Mouse (Mus musculus) large intestine, adult 2 months (tissue): ENCODE measurements around the gene Krt20. TPM values are rescaled to one million over a fixed set of nuclear protein-coding genes. Genes with fewer than 3 reads are reported as not detected.

Experiments used
- DNase-seq: peaks from one replicate; pipeline ENCODE4 v3.0.0-alpha.2; 2012; ENCODE audit warnings: low read depth, low spot score
- WGBS: fragments of 180-500 bp; shearing (Covaris S2); methylation state at CpG from one replicate; pipeline ENCODE4 v1.1.7; 2018; 5-methylcytosine and 5-hydroxymethylcytosine counted together
- polyA plus RNA-seq: library from polyadenylated mRNA; depleted of rRNA; stranded (reverse); fragments of >200 nt; gene quantifications from 2 replicates; pipeline ENCODE4 v1.2.3, GENCODE M21; 2012; rRNA removed

Gene Krt20
- polyA plus RNA-seq, 1 experiment: 409 TPM

DNA sequence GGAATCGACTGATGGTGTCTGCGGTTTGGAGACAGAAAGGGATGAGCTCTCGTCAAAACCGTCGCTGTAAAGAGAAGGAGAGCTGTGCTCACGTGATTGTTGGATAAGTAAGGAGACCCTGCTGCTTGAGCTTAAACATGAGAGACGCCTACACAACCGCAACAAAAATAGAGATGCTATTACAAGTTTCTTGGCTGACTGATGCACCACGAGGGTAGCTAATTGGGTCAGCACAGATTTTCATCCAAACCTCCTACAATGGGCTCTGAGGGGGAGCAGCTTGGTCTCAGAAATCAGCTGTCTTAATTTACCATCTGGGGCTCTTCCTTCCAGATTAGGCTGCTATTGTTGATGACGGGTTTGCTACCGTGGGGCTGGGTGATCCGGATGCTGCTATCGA is 21.0 kb downstream of the Krt20 start:
- 86% methylated on average over 13 of the region's 13 CpGs for whole genome bisulfite sequencing
- DNase-seq: no peak

DNA sequence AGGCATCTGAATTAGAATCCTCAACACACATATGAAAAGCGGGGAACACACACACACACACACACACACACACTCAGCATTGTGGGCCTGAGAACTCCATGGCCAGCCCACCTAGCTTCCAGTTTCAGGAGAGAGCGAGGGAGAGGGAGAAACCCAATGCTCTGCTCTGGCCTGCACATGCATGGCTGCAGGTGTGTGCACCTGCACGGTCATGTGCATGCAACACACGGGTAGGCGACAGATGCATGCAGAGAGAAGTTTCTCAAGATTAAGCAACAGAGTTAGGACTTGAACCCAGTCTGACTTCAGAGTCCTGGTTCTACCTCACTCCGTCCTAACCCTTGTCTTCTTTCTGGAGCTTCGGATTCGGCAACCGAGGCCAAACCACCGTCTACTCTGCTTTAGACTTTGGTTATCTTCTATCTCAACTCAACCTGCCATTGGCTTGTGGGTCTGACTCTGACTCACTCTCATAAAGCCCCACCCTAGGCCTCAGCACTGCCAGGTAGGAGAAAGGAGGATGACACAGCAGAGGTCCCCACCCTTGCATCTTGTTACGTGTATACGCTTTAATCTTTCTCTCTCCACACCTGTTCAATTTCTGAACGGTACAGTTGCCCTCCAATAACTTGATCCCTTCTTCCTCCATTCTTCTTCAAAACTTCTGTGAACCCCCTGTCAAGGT is 23.3 kb downstream of the Krt20 start:
- DNase-seq: peak; percentile 42
- 57% methylated on average over 13 of the region's 13 CpGs for WGBS

DNA sequence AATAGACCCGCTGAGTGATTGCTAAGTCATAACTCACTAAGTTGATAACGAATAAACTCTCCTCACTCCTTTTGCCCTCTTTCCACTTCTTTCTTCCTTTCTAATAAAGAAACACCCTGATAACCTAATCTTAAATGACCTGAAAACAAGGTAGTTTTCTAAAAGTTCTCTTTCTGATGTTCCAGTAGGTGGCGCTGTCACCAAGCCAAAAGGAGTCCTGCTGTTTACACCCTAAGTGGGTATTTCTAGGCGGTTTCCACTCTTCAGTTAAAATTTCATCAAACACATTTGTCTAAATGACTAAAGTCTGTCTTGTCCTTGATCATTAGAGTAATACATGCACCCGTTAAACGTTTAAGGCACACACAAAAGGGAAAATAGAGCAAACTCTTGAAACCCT is 24.7 kb downstream of the Krt20 start:
- no peak for DNase-seq
- WGBS: 17% methylated on average over 6 of the region's 6 CpGs

DNA sequence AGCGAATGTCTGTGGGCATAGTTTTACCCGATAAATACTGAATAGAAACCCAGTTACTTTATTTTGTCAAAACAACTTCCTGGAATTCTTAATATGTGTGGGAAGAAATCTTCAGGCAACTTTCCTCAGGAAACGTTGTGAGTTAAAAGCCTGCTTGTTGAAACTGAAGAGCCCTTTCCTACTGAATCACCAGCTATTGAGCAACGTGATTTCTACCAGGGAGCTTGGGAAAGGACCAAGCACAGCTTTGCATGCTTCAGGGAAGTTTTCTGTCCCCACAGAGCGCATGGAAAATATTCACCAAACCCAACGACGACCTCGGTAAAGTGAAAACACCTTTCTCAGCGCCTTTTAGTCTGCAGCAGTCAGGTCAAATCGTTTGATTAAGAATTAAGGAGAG is 31.8 kb downstream of the Krt20 start:
- 60% methylated on average over 10 of the region's 10 CpGs for WGBS
- no peak for DNase-seq

DNA sequence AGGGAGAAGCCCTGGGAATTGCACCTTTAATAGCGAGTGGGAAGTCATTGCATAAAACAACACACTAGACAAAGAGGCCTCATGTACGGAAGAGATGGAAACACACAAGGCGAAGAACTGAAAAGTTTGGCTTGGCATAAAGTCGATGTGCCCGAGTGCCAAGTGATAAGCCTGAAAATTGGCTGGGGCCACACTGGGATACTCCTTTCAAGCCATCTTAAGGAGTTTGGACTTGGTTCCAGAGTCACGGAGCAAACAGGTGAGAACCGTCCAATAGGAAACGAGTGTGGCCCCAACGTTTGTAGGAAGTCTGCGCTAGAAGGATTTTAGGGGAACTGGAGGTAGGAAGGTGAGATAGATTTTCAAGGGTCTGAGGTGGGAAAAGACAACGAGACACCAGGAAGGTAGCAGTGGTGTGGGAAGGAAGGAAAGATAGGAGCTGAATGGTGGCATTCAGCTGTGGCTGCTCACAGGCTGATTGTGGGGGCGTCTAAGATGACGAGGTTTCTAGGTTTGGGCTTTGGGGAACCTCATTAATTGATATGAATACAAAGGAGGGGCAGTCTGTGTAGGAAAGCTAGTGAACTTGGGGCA is 37.9 kb downstream of the Krt20 start:
- DNase-seq: no peak
- WGBS: 73% methylated on average over 13 of the region's 13 CpGs

DNA sequence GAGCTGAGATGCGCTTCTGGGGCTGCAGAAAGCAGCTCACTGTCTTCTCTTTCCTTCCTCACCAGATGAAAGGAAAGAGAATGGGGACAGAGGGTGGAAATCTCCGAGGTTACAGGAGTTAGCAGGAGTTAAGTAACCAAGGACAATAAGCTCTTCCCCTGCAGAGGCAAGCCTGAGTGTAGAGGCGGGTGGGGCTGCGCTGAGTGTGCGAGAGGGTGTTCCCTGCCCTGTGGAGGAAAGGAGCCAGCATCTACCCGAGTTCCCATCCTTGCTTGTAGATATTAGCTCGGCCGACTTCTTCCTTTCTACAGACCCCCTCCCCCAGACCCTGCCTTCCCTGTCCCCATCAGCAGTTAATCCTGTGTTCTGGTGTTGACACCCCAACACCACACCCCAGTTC is 39.1 kb downstream of the Krt20 start:
- no peak for DNase-seq
- 43% methylated on average over 8 of the region's 8 CpGs for WGBS

DNA sequence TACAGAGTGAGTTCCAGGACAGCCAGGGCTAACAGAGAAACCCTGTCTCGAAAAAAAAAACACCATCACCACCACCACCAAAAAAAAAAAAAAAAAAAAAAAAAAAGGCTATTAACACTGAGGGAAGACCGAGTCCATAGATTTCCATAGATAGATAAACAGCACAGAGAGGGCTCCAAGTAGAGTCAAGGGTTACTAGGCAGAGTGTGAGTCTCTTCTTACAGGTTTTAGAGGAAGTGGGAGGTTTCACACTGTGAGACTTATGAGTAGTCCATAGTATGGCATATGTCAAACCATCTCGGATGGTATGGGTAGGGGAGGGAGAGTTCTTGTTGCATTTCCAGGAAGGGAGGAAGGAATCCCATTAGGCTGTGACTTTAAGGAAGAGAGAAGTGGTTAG is 39.9 kb downstream of the Krt20 start:
- no peak for DNase-seq
- 64% methylated on average over 3 of the region's 3 CpGs for WGBS

DNA sequence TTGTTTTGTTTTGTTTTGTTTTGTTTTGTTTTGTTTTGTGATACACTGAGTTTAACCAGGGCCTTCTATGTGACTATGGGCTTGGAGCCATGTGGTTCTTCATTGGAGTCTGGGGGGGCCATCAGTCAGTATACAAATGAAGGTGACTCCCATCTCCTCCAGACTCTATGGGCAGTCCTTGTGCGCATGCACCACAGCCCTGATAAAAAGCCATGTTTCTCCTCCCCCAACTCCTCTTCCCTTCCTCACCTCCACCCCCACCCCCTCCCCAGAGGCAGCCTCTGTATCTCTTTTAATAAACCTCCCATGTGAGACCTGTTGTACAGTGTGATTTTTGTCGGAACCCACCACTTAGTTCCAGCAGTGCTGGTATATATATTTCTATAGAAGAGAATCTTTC is 41.3 kb downstream of the Krt20 start:
- 78% methylated on average over 2 of the region's 2 CpGs for WGBS

DNA sequence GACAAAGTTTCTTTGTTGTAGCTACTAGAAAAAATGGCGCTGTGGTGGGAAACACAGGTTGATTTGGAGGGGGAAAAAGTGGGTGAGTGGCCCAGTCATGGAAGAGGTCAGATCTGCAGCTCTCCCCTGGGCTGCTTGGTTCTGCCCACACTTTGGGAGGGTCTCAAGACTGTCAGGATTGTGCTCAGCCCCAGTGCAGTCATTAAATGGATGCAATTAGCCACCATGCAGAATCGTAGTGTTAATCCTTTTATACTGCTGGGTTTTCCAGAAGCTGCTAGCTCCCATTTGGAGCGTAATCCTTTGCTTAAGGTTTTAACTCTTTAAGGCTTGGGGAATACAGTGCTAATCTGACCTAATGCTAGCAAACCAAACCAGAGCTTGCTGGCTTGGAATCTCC is 41.9 kb downstream of the Krt20 start:
- WGBS: 41% methylated on average over 3 of the region's 3 CpGs
- DNase-seq: no peak

More for the DNA sequence above, 41.3 kb downstream of the Krt20 start:
- DNase-seq: no peak

DNA sequence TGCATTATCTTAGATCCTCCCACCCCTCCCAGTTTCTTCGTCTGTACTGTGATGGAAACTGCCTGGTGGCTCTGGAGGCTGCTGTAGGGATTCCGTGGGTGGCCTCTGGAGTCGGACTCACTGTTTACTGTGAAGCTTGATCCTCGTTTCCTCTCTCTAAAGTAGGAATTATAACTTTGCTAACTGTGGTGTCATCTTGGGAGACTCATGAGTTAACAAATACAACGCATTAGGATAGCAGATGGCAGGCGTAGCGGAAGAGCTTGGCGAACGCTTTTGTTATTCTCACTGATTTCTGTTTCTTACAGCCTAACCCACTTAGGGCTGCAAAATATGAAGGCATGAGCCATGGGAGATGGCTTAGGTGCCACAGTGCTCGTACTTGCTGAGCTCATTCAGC is 45.5 kb downstream of the Krt20 start:
- WGBS: 68% methylated on average over 10 of the region's 10 CpGs

DNA sequence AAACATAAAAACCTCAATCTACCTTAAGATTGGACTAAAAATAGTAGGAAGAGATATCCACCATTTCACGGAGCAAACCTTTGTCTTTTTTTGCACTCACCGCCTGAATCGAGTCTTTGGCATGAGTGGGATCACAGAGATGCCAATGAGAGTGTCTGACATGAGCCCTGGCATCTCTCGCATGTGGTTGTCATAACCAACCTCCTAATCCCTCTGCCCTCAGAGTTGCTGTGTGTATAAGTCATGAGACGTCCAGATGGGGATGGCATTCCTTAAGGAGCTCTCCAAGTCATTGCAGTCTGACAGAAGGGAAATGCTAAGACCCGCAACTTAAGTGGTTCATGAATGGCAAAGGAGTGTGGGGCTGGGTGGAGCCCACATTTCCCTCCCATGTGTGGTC is 46.6 kb downstream of the Krt20 start:
- 78% methylated on average over 6 of the region's 6 CpGs for WGBS
- DNase-seq: no peak

More for the DNA sequence above, 45.5 kb downstream of the Krt20 start:
- no peak for DNase-seq

DNA sequence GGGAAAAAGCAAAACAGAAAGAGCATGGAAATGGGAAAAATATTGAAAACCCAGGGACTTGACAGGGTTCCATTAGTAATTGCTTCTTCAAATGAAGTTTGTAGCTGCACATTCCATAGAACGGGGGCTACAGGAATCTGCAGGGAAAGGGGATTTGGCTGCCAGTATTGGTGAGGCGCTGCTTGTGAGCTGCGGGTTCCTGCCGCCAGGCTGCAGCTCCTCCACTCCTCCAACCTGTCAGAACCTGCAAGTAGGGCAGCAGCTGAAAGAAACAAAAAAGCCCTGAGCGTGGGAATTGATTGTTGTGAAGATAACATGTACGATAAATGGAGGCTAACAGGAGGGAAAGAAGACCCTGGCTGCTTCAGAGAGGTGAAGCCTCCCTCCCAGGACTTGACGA is 47.1 kb downstream of the Krt20 start:
- DNase-seq: no peak
- 72% methylated on average over 7 of the region's 7 CpGs for WGBS

DNA sequence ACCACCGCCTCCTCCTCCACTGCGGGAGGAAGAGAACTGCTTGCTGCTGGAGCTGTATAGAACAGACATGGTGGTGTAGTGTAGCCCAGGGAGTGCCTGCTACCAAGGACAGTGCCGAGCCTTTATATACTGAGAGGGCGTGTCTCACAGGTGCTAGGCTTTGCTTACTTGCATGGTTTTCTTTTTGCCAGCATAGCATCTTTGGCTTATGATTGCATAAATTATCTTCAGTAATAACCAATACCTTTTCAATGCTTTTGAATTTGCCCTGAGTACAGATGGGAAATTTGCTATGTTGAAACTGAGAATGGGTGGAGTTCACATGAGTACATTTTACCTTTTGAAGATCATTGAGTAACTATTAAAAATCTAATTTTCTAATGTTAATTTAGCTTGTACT is 48.7 kb downstream of the Krt20 start, which contains the start of gene Krt10:
Gene Krt10, minus strand, starts transcription at position 101 of the 400 bp plus-strand sequence.
- 65% methylated on average over 4 of the region's 4 CpGs for WGBS
- DNase-seq: no peak

DNA sequence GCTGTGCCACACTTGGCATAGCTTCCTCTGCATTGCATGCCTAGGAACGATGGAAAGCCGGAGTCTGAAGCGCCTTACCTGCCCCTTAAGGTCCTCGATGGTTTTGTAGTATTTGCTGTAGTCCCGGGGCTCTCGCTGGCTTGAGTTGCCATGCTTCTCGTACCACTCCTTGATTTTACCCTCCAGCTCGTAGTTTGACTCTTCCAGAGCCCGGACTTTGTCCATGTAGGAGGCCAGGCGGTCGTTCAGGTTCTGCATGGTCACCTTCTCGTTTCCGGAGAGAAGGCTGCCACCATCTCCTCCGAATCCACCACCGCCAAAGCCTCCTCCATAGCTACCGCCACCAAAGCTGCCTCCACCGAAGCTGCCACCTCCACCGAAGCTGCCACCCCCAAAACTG is 49.3 kb downstream of the Krt20 start:
- 86% methylated on average over 18 of the region's 18 CpGs for WGBS
- DNase-seq: no peak

DNA sequence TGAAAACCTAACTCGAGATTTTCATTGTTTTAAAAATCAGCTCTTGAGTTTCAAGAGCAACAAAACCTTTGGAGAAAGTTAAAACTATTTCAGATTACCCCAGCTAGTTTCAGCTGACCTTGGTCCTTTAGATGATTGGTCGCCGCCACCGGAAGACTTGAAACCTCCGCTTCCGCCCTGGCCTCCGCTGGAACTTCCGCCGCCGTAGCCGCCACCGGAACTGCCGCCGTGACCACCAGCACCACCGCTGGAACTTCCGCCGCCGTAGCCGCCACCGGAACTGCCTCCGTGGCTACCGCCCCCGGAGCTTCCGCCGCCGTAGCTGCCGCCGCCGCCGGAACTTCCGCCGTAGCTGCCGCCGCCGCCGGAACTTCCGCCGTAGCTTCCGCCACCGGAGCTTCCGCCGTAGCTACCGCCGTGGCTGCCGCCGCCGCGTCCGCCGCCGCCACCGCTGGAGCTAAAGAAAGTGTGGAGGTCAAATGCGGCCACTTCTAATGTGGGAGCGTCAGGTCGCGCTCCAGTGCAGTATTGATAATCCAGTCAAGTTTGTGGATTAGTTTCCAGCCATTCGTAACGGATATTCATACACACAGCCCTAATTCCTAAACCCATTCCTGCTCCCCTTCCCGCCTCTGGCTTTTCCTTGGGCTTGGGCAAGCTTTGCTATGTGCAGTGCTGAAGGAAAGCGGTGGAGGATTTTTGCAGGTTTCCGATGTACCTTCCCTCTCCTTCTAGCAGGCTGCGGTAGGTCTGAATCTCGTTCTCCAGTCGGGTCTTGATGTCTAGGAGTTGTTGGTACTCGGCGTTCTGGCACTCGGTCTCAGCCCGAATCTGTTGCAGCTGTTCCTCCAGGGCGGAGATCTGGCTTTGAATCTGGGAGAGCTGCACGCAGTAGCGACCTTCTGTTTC is 51.9 kb downstream of the Krt20 start:
- under 1% methylated on average over 71 of the region's 71 CpGs for whole genome bisulfite sequencing
- DNase-seq: peak; percentile 29

DNA sequence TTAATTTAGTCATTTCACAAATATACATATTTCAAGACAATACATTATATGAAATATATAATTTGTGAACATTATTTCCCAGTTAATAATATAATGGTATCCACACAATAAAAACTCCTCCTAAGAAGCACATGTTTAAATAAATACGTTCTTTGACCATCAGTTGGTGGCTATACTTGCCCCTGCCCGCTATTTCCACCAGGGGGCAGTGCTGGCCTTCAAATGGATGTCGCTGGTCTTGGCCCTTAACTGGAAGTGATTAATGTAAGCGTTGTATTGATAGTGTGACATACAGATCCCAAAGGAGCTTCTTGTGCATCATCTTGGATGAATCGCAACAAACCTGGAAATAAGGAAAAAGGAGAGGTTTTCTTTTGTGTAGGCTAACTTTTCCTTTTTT is 58.4 kb downstream of the Krt20 start:
- DNase-seq: peak; percentile 51
- WGBS: 7% methylated on average over 5 of the region's 5 CpGs

Other genes starting within 250 kb of the Krt20 start
- 16.6 and 17.2 TPM in 2 replicates for gene Smarce1, start 207.1 kb downstream of the Krt20 start, polyA plus RNA-seq
- 0.36 and 0.48 TPM in 2 replicates for gene Krt222, start 194.1 kb downstream of the Krt20 start, polyA plus RNA-seq
- gene Krt24, start 152.9 kb downstream of the Krt20 start, polyA plus RNA-seq: not detected in 2 replicates
- not detected in 2 replicates for gene Krt25, start 115.2 kb downstream of the Krt20 start, polyA plus RNA-seq
- gene Krt26, start 100.2 kb downstream of the Krt20 start, polyA plus RNA-seq: not detected in 2 replicates
- not detected in 2 replicates for gene Krt27, start 87.0 kb downstream of the Krt20 start, polyA plus RNA-seq
- gene Krt28, start 63.2 kb downstream of the Krt20 start, polyA plus RNA-seq: 0.06 TPM in 1 of 2 replicates, not detected in the other
- gene Krt10, start 48.8 kb downstream of the Krt20 start, polyA plus RNA-seq: 0.84 and 1.1 TPM in 2 replicates
- gene Krt12, start 15.9 kb downstream of the Krt20 start, polyA plus RNA-seq: 3.9 and 4.5 TPM in 2 replicates
- 1.0 and 2.8 TPM in 2 replicates for gene Krt23, start 55.0 kb upstream of the Krt20 start, polyA plus RNA-seq
- gene Krt39, start 83.2 kb upstream of the Krt20 start, polyA plus RNA-seq: not detected in 2 replicates
- not detected in 2 replicates for gene Krt40, start 105.0 kb upstream of the Krt20 start, polyA plus RNA-seq
- gene Krtap3-3, start 112.7 kb upstream of the Krt20 start, polyA plus RNA-seq: not detected in 2 replicates
- gene Krtap3-2, start 118.7 kb upstream of the Krt20 start, polyA plus RNA-seq: not detected in 2 replicates
- gene Gm11939, start 121.3 kb upstream of the Krt20 start, polyA plus RNA-seq: not detected in 2 replicates
- 0.30 and 0.55 TPM in 2 replicates for gene Krtap3-1, start 128.5 kb upstream of the Krt20 start, polyA plus RNA-seq
- gene Krtap1-5, start 142.9 kb upstream of the Krt20 start, polyA plus RNA-seq: not detected in 2 replicates
- not detected in 2 replicates for gene Krtap1-4, start 145.5 kb upstream of the Krt20 start, polyA plus RNA-seq
- gene Krtap1-3, start 153.2 kb upstream of the Krt20 start, polyA plus RNA-seq: not detected in 2 replicates
- gene Krtap9-3, start 160.0 kb upstream of the Krt20 start, polyA plus RNA-seq: not detected in 2 replicates
- gene Gm11938, start 165.2 kb upstream of the Krt20 start, polyA plus RNA-seq: 0.21 TPM in 1 of 2 replicates, not detected in the other
- not detected in 2 replicates for gene Gm11937, start 172.0 kb upstream of the Krt20 start, polyA plus RNA-seq
- gene Krtap2-4, start 176.7 kb upstream of the Krt20 start, polyA plus RNA-seq: 0.22 TPM in 1 of 2 replicates, not detected in the other
- gene Gm11562, start 182.3 kb upstream of the Krt20 start, polyA plus RNA-seq: 0.26 TPM in 1 of 2 replicates, not detected in the other
- gene Krtap4-1, start 190.1 kb upstream of the Krt20 start, polyA plus RNA-seq: not detected in 2 replicates
- gene Krtap4-2, start 196.9 kb upstream of the Krt20 start, polyA plus RNA-seq: not detected in 2 replicates
- gene Krtap4-7, start 205.9 kb upstream of the Krt20 start, polyA plus RNA-seq: not detected in 2 replicates
- not detected in 2 replicates for gene Gm11555, start 212.1 kb upstream of the Krt20 start, polyA plus RNA-seq
- gene Gm11563, start 220.8 kb upstream of the Krt20 start, polyA plus RNA-seq: not detected in 2 replicates
- gene Krtap4-6, start 227.8 kb upstream of the Krt20 start, polyA plus RNA-seq: not detected in 2 replicates